Mouse (Mus musculus): Measurements from ENCODE around the gene Morn1. TPM values are rescaled to one million over a fixed set of nuclear protein-coding genes. Genes with fewer than 3 reads are reported as not detected.

Morn1 gene
- polyA plus RNA-seq, 1 experiment from 2014 or later, result 1.9 TPM

DNA sequence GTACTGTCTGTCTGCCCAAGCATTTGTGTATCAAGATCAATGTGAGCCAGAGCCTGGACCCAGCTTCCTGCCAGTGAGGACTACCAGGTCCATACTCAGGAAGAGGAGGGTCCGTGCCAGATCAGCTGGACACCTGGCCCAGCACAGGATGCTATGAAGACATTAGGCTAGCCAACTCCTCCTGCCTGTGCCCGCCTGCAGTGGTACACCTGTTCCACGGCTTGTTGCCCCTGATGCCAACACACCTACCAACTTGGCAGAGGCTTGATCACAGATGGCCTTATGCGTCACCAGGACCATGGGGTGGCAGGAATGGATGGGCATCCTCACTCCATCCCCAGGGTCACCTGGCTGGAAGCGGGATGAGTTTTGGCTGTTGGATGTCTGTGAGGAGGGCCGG is 66.1 kb downstream of the Morn1 start:
- peaks cover 46% of the 10 kb centered on the region for H3K4me1 ChIP-seq (replicated peaks)
- no peak for ATAC-seq (replicated peaks; ENCODE audit: insufficient number of reproducible peaks, insufficient read depth, low FRiP score, low read depth)
- 93% methylated on average over 6 of the region's 6 CpGs for WGBS

DNA sequence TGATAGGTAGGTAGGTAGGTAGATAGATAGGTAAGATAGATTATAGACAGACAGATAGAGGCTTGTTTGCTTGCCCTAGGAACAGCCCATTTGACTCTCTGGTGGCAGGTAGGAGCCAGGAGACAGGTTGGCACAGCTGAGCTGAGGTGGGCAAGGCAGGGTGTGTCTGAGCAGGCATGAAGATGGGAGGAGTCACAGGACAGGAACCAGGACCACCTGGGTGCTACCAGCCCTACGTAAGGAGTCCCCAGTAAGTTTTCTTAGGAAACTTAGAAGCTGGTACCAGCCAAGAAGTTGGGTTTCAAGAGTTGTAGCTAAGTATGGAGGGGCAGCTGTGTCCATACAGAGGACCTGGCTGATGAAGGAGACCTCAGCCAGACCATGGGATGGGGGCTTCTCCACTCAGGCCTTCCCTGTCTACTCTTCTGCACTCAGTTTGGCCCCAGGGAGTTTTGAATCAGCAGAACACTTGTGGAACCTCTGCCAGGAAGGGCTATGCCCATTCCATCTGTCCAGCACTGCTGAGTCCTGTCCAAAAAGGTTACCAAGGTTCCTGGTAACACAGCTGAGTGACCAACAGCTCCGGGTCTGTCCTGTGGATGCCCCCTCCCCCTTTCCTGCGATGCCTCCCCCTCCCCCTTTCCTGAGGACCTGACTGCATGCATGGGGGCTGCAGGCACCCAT is 67.2 kb downstream of the Morn1 start:
- H3K4me2 ChIP-seq, result no peak overlapping the region
- peaks cover 35% of the 10 kb centered on the region for H3K36me3 ChIP-seq
- no peaks in the 10 kb centered on the region for H3K27me3 ChIP-seq
- 69% methylated on average over 3 of the region's 3 CpGs for WGBS
- H3K4me3 ChIP-seq, result no peak overlapping the region
- no peak for ATAC-seq (replicated peaks; ENCODE audit: insufficient number of reproducible peaks, insufficient read depth, low FRiP score, low read depth)
- H3K9ac ChIP-seq, result no peak overlapping the region
- H3K27ac ChIP-seq, result no peak overlapping the region
- H3K4me1 ChIP-seq (replicated peaks), result peaks cover 50% of the 10 kb centered on the region
- H3K9me3 ChIP-seq (replicated peaks), result no peaks in the 10 kb centered on the region

More for the DNA sequence above, 66.1 kb downstream of the Morn1 start:
- H3K27me3 ChIP-seq, result no peaks in the 10 kb centered on the region
- peaks cover 25% of the 10 kb centered on the region for H3K36me3 ChIP-seq
- H3K4me2 ChIP-seq, result no peak overlapping the region; the same call in 1 of the 2 replicates
- H3K9me3 ChIP-seq (replicated peaks), result no peaks in the 10 kb centered on the region
- H3K27ac ChIP-seq, result peak overlapping the region; percentile 86; the same call in 1 of the 2 replicates
- no peak overlapping the region for H3K4me3 ChIP-seq
- H3K9ac ChIP-seq, result no peak overlapping the region

DNA sequence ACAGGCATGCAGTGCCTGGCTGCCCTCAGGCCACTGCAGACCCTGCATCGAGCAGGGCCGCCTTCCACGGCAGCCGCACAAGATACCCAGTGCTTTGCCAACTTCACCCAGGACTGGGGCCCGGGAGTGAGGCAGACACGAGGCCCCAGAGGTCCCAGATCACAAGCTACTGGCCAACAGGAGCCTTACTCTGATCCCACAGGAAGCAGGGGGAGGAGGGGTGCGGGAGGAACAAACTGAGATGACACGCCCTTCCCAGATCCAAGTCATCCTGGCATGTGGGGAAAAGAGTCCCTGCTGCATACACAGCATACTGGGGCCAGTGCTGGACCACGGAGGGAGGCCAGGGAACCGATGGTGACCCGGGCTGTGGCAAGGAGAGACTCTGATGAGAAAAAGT is 68.6 kb downstream of the Morn1 start:
- 58% methylated on average over 11 of the region's 11 CpGs for WGBS
- no peak for ATAC-seq (replicated peaks; ENCODE audit: insufficient number of reproducible peaks, insufficient read depth, low FRiP score, low read depth)
- H3K36me3 ChIP-seq, result peaks cover 48% of the 10 kb centered on the region

DNA sequence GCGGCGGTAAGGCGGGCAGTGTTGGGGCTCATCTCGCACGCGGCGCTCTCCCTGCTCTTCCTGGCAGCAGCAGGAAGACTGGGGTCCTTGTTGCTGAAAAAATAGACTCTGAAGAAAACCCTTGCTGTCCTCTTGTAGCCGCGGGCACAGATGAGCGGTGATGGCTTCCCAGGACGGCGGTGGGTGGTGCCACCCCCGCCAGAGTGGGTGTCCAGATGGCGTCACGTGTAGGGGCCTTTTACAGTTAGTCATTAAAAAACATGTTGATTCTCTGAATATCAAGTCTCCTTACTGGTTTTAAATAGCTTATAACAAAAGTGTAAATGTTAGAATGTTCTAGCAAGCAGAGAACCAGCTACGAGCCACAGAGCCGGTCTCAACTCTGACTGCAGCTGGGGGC is 70.4 kb downstream of the Morn1 start:
- Histone ChIP-seq H3K36me3 (peaks cover 48% of the 10 kb centered on the region), H3K9me3 (replicated peaks) (no peaks in the 10 kb centered on the region), H3K9ac (no peak overlapping the region), H3K4me2 (no peak overlapping the region), H3K27me3 (no peaks in the 10 kb centered on the region), H3K4me1 (replicated peaks) (peaks cover 44% of the 10 kb centered on the region), H3K4me3 (no peak overlapping the region), H3K27ac (no peak overlapping the region)
- ATAC-seq (replicated peaks; ENCODE audit: insufficient number of reproducible peaks, insufficient read depth, low FRiP score, low read depth), result no peak
- WGBS, result 94% methylated on average over 17 of the region's 17 CpGs

More for the DNA sequence above, 68.6 kb downstream of the Morn1 start:
- Histone ChIP-seq H3K27me3 (no peaks in the 10 kb centered on the region), H3K27ac (peak overlapping the region; percentile 30; the same call in 1 of the 2 replicates), H3K9me3 (replicated peaks) (no peaks in the 10 kb centered on the region), H3K4me2 (no peak overlapping the region), H3K9ac (no peak overlapping the region), H3K4me1 (replicated peaks) (peaks cover 48% of the 10 kb centered on the region), H3K4me3 (no peak overlapping the region)

DNA sequence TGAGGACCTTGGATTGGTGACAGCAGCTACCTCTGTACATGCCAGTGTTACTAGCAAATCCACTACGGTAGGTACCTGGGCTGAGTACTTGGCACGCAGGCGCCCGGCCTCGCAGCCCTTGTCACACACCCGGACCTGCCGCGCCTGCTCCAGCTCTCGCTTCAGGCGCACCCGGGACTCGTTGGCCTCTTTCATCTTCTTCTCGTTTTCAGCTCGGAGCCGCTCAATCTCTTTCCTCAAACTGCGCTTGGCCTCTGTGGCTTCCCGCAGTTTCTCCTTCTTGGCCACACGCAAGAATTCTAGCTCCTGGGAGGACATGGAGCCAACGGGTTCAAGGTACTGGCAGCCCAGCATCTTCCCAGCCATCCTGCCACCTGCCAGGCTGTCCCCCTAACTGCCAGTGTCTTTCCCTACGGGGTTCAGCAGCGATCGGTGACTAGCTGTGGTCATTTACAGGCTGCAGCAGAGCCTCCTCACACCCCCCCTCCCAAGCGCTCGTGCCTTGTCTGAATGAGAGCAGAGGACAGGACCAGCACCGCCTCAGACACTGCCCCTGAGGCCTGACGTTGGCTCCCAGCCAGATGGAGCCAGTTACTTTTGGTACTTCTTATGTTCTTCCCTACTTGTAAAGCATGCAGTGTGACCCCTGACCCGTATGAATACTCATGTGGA is 71.6 kb downstream of the Morn1 start:
- no peak overlapping the region for H3K4me3 ChIP-seq
- no peak overlapping the region for H3K27ac ChIP-seq
- H3K4me1 ChIP-seq (replicated peaks), result peaks cover 44% of the 10 kb centered on the region
- no peak overlapping the region for H3K9ac ChIP-seq
- H3K36me3 ChIP-seq, result peaks cover 48% of the 10 kb centered on the region
- no peaks in the 10 kb centered on the region for H3K9me3 ChIP-seq (replicated peaks)
- WGBS, result 82% methylated on average over 27 of the region's 27 CpGs
- no peak for ATAC-seq (replicated peaks; ENCODE audit: insufficient number of reproducible peaks, insufficient read depth, low FRiP score, low read depth)
- H3K27me3 ChIP-seq, result no peaks in the 10 kb centered on the region
- H3K4me2 ChIP-seq, result no peak overlapping the region

DNA sequence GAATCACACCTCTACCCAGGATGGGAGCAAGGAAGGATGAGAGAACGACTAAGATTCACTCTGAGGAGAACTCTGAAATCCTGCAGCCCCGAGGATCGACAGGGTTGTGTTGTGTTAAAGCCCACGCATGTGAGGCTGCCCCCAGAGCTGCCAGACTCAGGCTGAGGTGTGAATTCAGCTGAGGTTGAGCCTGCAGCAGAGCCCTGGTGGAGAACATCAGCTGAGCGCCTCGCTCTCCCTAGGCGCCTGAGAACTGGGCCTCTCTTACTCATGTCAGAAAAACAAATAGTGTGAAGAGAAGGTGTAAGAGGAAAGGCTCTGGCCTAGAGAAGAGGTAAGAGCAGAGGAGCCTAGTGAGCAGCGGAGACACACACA is 72.2 kb downstream of the Morn1 start:
- ATAC-seq (replicated peaks; ENCODE audit: insufficient number of reproducible peaks, insufficient read depth, low FRiP score, low read depth), result no peak
- Histone ChIP-seq H3K4me1 (replicated peaks) (peaks cover 49% of the 10 kb centered on the region), H3K36me3 (peaks cover 48% of the 10 kb centered on the region), H3K27ac (no peak overlapping the region), H3K4me2 (no peak overlapping the region), H3K27me3 (no peaks in the 10 kb centered on the region), H3K9ac (no peak overlapping the region), H3K4me3 (no peak overlapping the region), H3K9me3 (replicated peaks) (no peaks in the 10 kb centered on the region)
- 53% methylated on average over 8 of the region's 8 CpGs for WGBS

DNA sequence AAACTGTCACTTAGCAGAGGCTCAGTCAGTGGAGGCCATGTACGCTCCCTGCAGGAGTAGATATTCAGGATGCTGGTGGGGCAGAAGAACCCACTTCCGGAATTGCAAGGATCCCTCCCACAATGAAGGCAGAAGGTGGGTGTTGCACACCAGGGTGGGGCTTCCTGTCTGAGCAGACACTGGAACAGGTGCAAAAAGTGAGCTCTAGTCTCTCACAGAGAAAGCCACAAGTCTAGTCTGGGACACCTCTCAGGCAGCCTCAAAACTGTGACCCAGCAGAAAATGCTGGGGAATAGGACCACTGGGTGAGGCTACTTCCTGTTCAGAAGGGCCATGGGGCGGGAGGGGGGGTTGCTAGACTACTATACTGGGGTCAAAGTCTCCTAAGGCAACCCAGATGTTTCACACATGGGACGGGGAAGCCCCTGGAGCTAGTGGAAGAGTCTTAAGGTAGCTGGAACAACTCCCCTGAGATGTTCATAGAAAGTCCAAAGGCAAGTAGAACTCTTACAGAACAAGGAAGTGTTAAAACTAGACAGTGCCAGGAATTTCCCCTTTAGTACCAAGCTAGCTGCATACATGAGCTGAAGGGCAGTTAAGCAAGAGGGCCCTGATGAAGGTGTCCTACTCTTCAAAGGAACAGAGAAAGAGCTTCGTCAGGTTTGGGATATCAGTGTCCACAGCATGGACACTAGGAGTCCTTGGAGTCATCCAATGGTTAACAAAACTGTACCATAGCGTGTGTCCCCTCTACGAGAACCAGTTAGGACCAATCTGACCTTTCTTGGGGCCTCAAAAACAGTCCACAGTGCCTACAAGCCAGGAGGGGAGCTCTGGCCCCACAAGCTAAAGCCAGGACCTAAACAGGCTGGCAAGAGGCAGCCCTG is 76.3 kb downstream of the Morn1 start:
- Histone ChIP-seq H3K4me1 (replicated peaks) (peaks cover 83% of the 10 kb centered on the region), H3K36me3 (peaks cover 21% of the 10 kb centered on the region), H3K4me2 (no peak overlapping the region), H3K4me3 (no peak overlapping the region), H3K27me3 (no peaks in the 10 kb centered on the region), H3K27ac (peak overlapping the region; percentile 85; the same call in 1 of the 2 replicates), H3K9me3 (replicated peaks) (no peaks in the 10 kb centered on the region), H3K9ac (no peak overlapping the region)
- 61% methylated on average over 7 of the region's 7 CpGs for WGBS
- no peak for ATAC-seq (replicated peaks; ENCODE audit: insufficient number of reproducible peaks, insufficient read depth, low FRiP score, low read depth)

DNA sequence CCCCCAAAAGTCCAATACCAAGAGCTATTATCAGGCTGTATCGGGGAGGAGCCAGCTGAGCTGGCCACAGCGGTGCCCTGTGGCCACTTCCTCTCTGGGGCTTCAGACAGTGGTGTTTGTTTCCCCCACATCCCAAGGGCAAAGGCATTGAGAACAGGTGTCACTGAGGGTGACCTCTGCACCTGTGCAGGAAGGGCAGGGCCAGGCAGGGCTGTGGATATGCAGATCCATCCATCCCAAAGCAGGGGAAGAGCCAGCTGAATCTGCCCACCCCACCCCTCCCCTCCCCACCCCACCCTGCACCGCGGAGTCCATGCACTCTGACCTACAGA is 76.9 kb downstream of the Morn1 start:
- Histone ChIP-seq H3K36me3 (peaks cover 15% of the 10 kb centered on the region), H3K4me3 (no peak overlapping the region), H3K4me2 (no peak overlapping the region), H3K27me3 (no peaks in the 10 kb centered on the region), H3K9me3 (replicated peaks) (no peaks in the 10 kb centered on the region), H3K27ac (peak overlapping the region; percentile 85; the same call in 1 of the 2 replicates), H3K9ac (no peak overlapping the region), H3K4me1 (replicated peaks) (peaks cover 85% of the 10 kb centered on the region)
- no peak for ATAC-seq (replicated peaks; ENCODE audit: insufficient number of reproducible peaks, insufficient read depth, low FRiP score, low read depth)
- 43% methylated on average over 4 of the region's 4 CpGs for WGBS

DNA sequence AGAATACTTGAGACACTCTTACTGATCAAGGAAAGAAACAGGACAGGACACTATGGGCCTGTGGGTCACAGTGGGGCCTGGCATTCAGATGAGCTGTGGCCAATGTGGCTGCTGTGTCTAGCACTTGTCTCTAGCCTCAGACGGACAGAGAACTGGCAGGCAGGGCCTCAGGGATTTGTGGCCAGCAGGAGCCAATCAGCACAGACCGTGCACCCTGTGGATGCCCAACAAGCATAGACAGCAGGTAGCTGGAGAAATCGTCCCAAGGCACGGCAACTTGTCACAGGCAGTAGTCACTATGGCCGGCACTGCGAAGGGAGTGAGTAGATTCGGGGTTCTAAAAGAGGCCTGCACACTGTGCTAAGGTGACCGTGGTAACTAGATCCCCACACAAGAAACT is 77.3 kb downstream of the Morn1 start:
- ATAC-seq (replicated peaks; ENCODE audit: insufficient number of reproducible peaks, insufficient read depth, low FRiP score, low read depth), result no peak
- peaks cover 85% of the 10 kb centered on the region for H3K4me1 ChIP-seq (replicated peaks)
- 66% methylated on average over 8 of the region's 8 CpGs for WGBS

DNA sequence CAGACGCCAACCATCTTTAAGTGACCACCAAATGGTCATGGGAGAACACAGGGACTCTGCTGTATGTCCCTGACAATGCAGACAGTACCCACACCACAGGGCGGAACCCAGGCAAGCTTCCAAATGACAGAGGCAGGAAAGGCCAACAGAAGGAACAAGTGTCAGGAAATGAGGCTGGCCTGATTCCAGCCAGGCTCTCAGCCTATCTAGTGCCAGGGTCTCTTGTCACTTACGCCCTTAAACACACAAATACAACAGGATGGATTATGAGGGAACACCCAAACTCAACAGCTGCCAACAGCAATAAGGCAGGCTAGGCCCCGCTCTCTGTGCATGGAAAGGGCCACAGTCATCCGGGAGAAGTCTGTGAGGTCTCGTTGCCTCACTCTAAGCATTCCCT is 78.2 kb downstream of the Morn1 start:
- peaks cover 86% of the 10 kb centered on the region for H3K4me1 ChIP-seq (replicated peaks)
- H3K36me3 ChIP-seq, result peaks cover 2% of the 10 kb centered on the region; the same call in 1 of the 2 replicates
- no peak overlapping the region for H3K9ac ChIP-seq
- no peaks in the 10 kb centered on the region for H3K27me3 ChIP-seq
- H3K4me3 ChIP-seq, result no peak overlapping the region
- peak overlapping the region; percentile 31; the same call in 1 of the 2 replicates for H3K4me2 ChIP-seq
- peak; percentile 83 for ATAC-seq (replicated peaks; ENCODE audit: insufficient number of reproducible peaks, insufficient read depth, low FRiP score, low read depth)
- no peaks in the 10 kb centered on the region for H3K9me3 ChIP-seq (replicated peaks)
- WGBS, result 27% methylated on average over 6 of the region's 6 CpGs
- peak overlapping the region; percentile 85 for H3K27ac ChIP-seq

More for the DNA sequence above, 77.3 kb downstream of the Morn1 start:
- H3K27ac ChIP-seq, result peak overlapping the region; percentile 85
- no peak overlapping the region for H3K9ac ChIP-seq
- no peak overlapping the region for H3K4me2 ChIP-seq
- no peaks in the 10 kb centered on the region for H3K27me3 ChIP-seq
- no peak overlapping the region for H3K4me3 ChIP-seq
- no peaks in the 10 kb centered on the region for H3K9me3 ChIP-seq (replicated peaks)
- peaks cover 11% of the 10 kb centered on the region for H3K36me3 ChIP-seq

DNA sequence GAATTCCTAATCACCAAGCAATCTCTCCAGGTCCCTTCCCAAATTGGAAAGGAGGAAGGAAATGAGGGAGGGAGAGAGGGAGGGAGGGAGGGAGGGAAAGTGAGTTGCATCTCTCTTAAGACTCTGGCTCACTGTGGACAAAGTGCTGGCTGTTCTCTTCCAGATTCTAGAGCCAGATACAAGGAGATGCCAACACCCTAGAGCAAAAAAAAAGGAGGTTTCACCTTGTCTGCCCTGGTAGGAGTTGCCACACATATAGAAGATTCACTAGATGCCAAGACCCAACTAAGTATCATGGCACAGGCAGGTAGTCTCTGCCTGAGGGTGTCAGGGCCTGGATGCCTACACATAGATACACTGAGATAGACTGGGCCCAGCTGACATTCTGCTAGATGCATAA is 79.5 kb downstream of the Morn1 start:
- Histone ChIP-seq H3K27ac (no peak overlapping the region), H3K4me3 (no peak overlapping the region), H3K27me3 (no peaks in the 10 kb centered on the region), H3K4me1 (replicated peaks) (peaks cover 89% of the 10 kb centered on the region), H3K4me2 (no peak overlapping the region), H3K9ac (no peak overlapping the region), H3K36me3 (no peaks in the 10 kb centered on the region), H3K9me3 (replicated peaks) (no peaks in the 10 kb centered on the region)
- no peak for ATAC-seq (replicated peaks; ENCODE audit: insufficient number of reproducible peaks, insufficient read depth, low FRiP score, low read depth)
